Mouse (Mus musculus) brain, embryonic 14.5 days (tissue): ENCODE measurements around the gene Ifnar2.

Experiments
- CTCF ChIP-seq: fragments of 200-500 bp; IDR thresholded peaks from 2 replicates; pipeline ENCODE4 v1.5.1; 2012; ENCODE audit warnings: inconsistent platforms, mild to moderate bottlenecking, moderate library complexity, borderline replicate concordance; ENCODE audit not compliant: insufficient read depth, insufficient read length; ENCODE audit errors: extremely low read depth
- POLR2A ChIP-seq: fragments of 200-500 bp; IDR thresholded peaks from 2 replicates; pipeline ENCODE4 v1.6.1; 2012; ENCODE audit warnings: mild to moderate bottlenecking, inconsistent platforms, borderline replicate concordance; ENCODE audit not compliant: poor library complexity, insufficient read depth, insufficient read length, severe bottlenecking; ENCODE audit errors: extremely low read depth

GRCm38 (mm10) chr16:91450137-91451064 is 77.8 kb downstream of the Ifnar2 start:
- TF ChIP-seq CTCF (no peak), POLR2A (no peak)
